8 mouse cellular contexts compared by ENCODE assay signal in genomic region chr9:64812475-64812860, GRCm38 (mm10). TPM values are rescaled to one million over a fixed set of nuclear protein-coding genes. Genes with fewer than 3 reads are reported as not detected.
DNase-seq lines count a peak whose midpoint lies in the region; ATAC-seq and TF ChIP-seq lines count a peak whose summit lies in the region.

No protein-coding gene starts in this region.

- H3K27ac ChIP-seq in cerebellum, adult 2 months (ENCODE audit: insufficient read depth, low read length) = peak overlapping the region; percentile 7; the same call in 1 of the 2 replicates
- H3K27ac ChIP-seq in spleen, adult 2 months (ENCODE audit: insufficient read depth, low read length) = peak overlapping the region; percentile 53; the same call in 1 of the 2 replicates
- peak overlapping the region; percentile 88 for H3K27ac ChIP-seq in liver, embryonic 14.5 days

- H3K9ac ChIP-seq in liver, embryonic 14.5 days (replicated peaks) = peak overlapping the region; percentile 94

- peaks cover 4% of the 10 kb centered on the region; the same call in 1 of the 2 replicates for H3K4me1 ChIP-seq in cerebellum, adult 2 months (ENCODE audit: control insufficient read depth, insufficient read depth, low read length)
- H3K4me1 ChIP-seq in spleen, adult 2 months (ENCODE audit: control insufficient read depth, insufficient read depth, insufficient read length) = peaks cover 7% of the 10 kb centered on the region; the same call in 1 of the 2 replicates
- H3K4me1 ChIP-seq in liver, embryonic 14.5 days (replicated peaks; ENCODE audit: control insufficient read depth in 2 of 2, insufficient read depth in 2 of 2, low read length in 1 of 2) = peaks cover 40 to 45% of the 10 kb centered on the region in 2 experiments

- no peak for DNase-seq in cerebellum, adult 2 months
- DNase-seq in cerebellum, adult 11 months = no peak
- no peak for DNase-seq in spleen, adult 2 months (ENCODE audit: low read depth in 1 of 2, low spot score in 2 of 2)
- DNase-seq in spleen, postnatal 36 days (ENCODE audit: low spot score in 2 of 2) = no peak
- no peak for DNase-seq in liver, embryonic 14.5 days (ENCODE audit: low read depth in 3 of 3, low spot score in 3 of 3)
- no peak for DNase-seq in thymus, postnatal 10 days (ENCODE audit: low spot score in 2 of 2)
- DNase-seq in MN1 (ENCODE audit: low spot score) = no peak

- TF ChIP-seq EP300 in liver, embryonic 14.5 days (IDR thresholded peaks at IDR 0.05; ENCODE audit: low read depth) = no peak

- H3K36me3 ChIP-seq in spleen, adult 2 months (ENCODE audit: control insufficient read depth, insufficient read depth, low read length) = no peaks in the 10 kb centered on the region; the same call in 1 of the 2 replicates
- H3K36me3 ChIP-seq in liver, embryonic 14.5 days (replicated peaks; ENCODE audit: control insufficient read depth, insufficient read depth, low read depth) = peaks cover 9% of the 10 kb centered on the region

- H3K4me2 ChIP-seq in liver, embryonic 14.5 days (ENCODE audit: low read depth) = peak overlapping the region; percentile 87

- WGBS in cerebellum, adult 2 months = 25% methylated on average over 1 of the region's 1 CpGs
- 12% methylated on average over 1 of the region's 1 CpGs for WGBS in spleen, adult 2 months
- 8% methylated on average over 1 of the region's 1 CpGs for WGBS in liver, embryonic 14.5 days (ENCODE audit: insufficient replicate concordance)

- H3K4me3 ChIP-seq in cerebellum, adult 2 months (replicated peaks; ENCODE audit: insufficient read depth, low read depth, low read length) = peak overlapping the region; percentile 81
- peak overlapping the region; percentile 74 for H3K4me3 ChIP-seq in spleen, adult 2 months (ENCODE audit: extremely low read depth, insufficient read depth, insufficient read length)
- H3K4me3 ChIP-seq in liver, embryonic 14.5 days (ENCODE audit: insufficient read depth in 1 of 2, low read depth in 2 of 2, low read length in 2 of 2) = peak overlapping the region; percentile 77 to 86

- no peak for ATAC-seq in liver, embryonic 14.5 days (ENCODE audit: insufficient read depth)
- no peak for ATAC-seq in megakaryocyte-erythroid progenitor cell, adult 5-6 weeks (replicated peaks; ENCODE audit: low FRiP score, low TSS enrichment, poor library complexity, severe bottlenecking)

- TF ChIP-seq CTCF in cerebellum, adult 2 months (IDR thresholded peaks at IDR 0.05; ENCODE audit: borderline replicate concordance, insufficient read depth, low read depth, low read length) = no peak
- TF ChIP-seq CTCF in spleen, adult 2 months (IDR thresholded peaks at IDR 0.05; ENCODE audit: extremely low read depth, insufficient read depth, insufficient read length, insufficient replicate concordance) = no peak
- no peak for TF ChIP-seq CTCF in liver, embryonic 14.5 days (IDR thresholded peaks at IDR 0.05; ENCODE audit: low read depth)

- no peaks in the 10 kb centered on the region for H3K9me3 ChIP-seq in liver, embryonic 14.5 days (ENCODE audit: control insufficient read depth, low read length)

- no peaks in the 10 kb centered on the region for H3K27me3 ChIP-seq in cerebellum, adult 2 months (ENCODE audit: control insufficient read depth, insufficient read depth, low read length)
- H3K27me3 ChIP-seq in spleen, adult 2 months (ENCODE audit: control insufficient read depth, insufficient read depth, low read length) = no peaks in the 10 kb centered on the region
- no peaks in the 10 kb centered on the region for H3K27me3 ChIP-seq in liver, embryonic 14.5 days (ENCODE audit: control insufficient read depth, insufficient read depth, low read length)

- no peak for TF ChIP-seq POLR2A in cerebellum, adult 2 months (IDR thresholded peaks at IDR 0.05; ENCODE audit: borderline replicate concordance, insufficient read depth, low read length)
- TF ChIP-seq POLR2A in spleen, adult 2 months (IDR thresholded peaks at IDR 0.05; ENCODE audit: low read depth, low read length) = no peak

RNA-seq across cellular contexts. Expression of gene Dennd4a, which starts 1.3 kb away (rescaled TPM):
- 34.6 and 34.9 TPM in 2 replicates for polyA plus RNA-seq in cerebellum, adult 2 months (2012; rRNA removed)
- 22.2 and 25.9 TPM in 2 replicates for polyA plus RNA-seq in spleen, adult 2 months (2012; rRNA removed)
- polyA plus RNA-seq in liver, embryonic 14.5 days (2012; rRNA removed) = 29.0 and 36.1 TPM in 2 replicates
- 29.3 and 32.5 TPM in 2 replicates for polyA plus RNA-seq in liver, embryonic 14.5 days (2014; fragmentation: Nextera tagmentation; extraction: Ambion mirVana)
- 56.7 and 85.2 TPM in 2 replicates for total RNA-seq in megakaryocyte-erythroid progenitor cell, adult 5-6 weeks (2014; fragmentation: Nextera tagmentation)
- total RNA-seq in megakaryocyte-erythroid progenitor cell, adult 5-6 weeks (2017) = 46.2 and 50.6 TPM in 2 replicates

Comparison
In these comparisons a context has a peak if more than half of its experiments do, and no peak if none do; other contexts are left out.
1. H3K27ac ChIP-seq: peak in every context shown above with its lines; median percentile 88 in liver, embryonic 14.5 days; 53 in spleen, adult 2 months; 7 in cerebellum, adult 2 months.